Mouse (Mus musculus) bone marrow, adult 2 months (tissue): Measurements from ENCODE around the gene Psmb9.

Source experiments
- CTCF ChIP-seq: fragments of 200-500 bp; IDR thresholded peaks from 2 replicates; pipeline ENCODE4 v1.5.1; 2011; ENCODE audit warnings: low read length, control low read depth; ENCODE audit not compliant: control insufficient read depth, insufficient read depth
- POLR2A ChIP-seq: fragments of 200-500 bp; IDR thresholded peaks from 2 replicates; pipeline ENCODE4 v1.6.1; 2011; ENCODE audit warnings: low read depth, mild to moderate bottlenecking, control low read depth, low read length, borderline replicate concordance; ENCODE audit not compliant: control insufficient read depth

GRCm38 (mm10) chr17:34174075-34174474, 13.5 kb downstream of the Psmb9 start:
- no peak for TF ChIP-seq POLR2A
- no peak for TF ChIP-seq CTCF
